Mouse (Mus musculus) cortical plate, adult 2 months (tissue): ENCODE data around the gene Rnase4. TPM values are rescaled to one million over a fixed set of nuclear protein-coding genes. Genes with fewer than 3 reads are reported as not detected.
A peak's percentile ranks its signal among the peaks of the same experiment; 100 is the strongest.

Experiments
- H3K27ac ChIP-seq: fragments of 200-500 bp; 2 replicates; pipeline ENCODE4 v1.5.1; 2012; ENCODE audit warnings: low read length, control low read depth, inconsistent platforms; ENCODE audit not compliant: insufficient read depth
- H3K4me1 ChIP-seq: fragments of 200-500 bp; 2 replicates; pipeline ENCODE4 v1.6.1; 2011; ENCODE audit warnings: low read length; ENCODE audit not compliant: control insufficient read depth, insufficient read depth
- H3K4me3 ChIP-seq: fragments of 200-500 bp; 2 replicates; pipeline ENCODE4 v1.5.1; 2011; ENCODE audit warnings: mild to moderate bottlenecking, low read length, control low read depth; ENCODE audit not compliant: insufficient read depth
- CTCF ChIP-seq: fragments of 200-500 bp; IDR thresholded peaks from 2 replicates; pipeline ENCODE4 v1.5.1; 2011; ENCODE audit warnings: mild to moderate bottlenecking, control low read depth, low read length; ENCODE audit not compliant: insufficient read depth; ENCODE audit errors: extremely low read depth
- POLR2A ChIP-seq: fragments of 200-500 bp; IDR thresholded peaks from 2 replicates; pipeline ENCODE4 v1.6.1; 2011; ENCODE audit warnings: mild to moderate bottlenecking, low read length, control low read depth; ENCODE audit not compliant: insufficient read depth; ENCODE audit errors: extremely low read depth
- polyA plus RNA-seq: library from polyadenylated mRNA; depleted of rRNA; stranded (reverse); fragments of >200 nt; gene quantifications from 2 replicates; pipeline ENCODE4 v1.2.3, GENCODE M21; 2012; rRNA removed

Rnase4 gene
- polyA plus RNA-seq: 31.6 and 34.1 TPM in 2 replicates

- TF ChIP-seq CTCF: no peak
- TF ChIP-seq POLR2A: no peak
- H3K4me3 ChIP-seq: peak within 1 kb of the TSS; percentile 51
- H3K4me1 ChIP-seq: no peaks in the 10 kb centered on the region
- peak within 1 kb of the TSS; percentile 88 for H3K27ac ChIP-seq
Measured at GRCm38 (mm10) chr14:51090921-51091900, at the start of gene Rnase4, which contains the start of gene Ang. TSS of gene Rnase4 (plus strand) at chr14:51091077. TSS of gene Ang (plus strand) at chr14:51091150.

- no peak for TF ChIP-seq POLR2A
- no peak within 1 kb of the TSS for H3K4me3 ChIP-seq
- H3K27ac ChIP-seq: no peak within 1 kb of the TSS
- H3K4me1 ChIP-seq: no peaks in the 10 kb centered on the region
Measured at GRCm38 (mm10) chr14:51041769-51042168, 49.1 kb upstream of the Rnase4 start, which contains the start of gene Rnase9. TSS of gene Rnase9 (minus strand) at chr14:51041869.

GRCm38 (mm10) chr14:51047846-51048245 is 43.0 kb upstream of the Rnase4 start:
- Histone ChIP-seq H3K4me3 (no peak overlapping the region), H3K4me1 (no peaks in the 10 kb centered on the region), H3K27ac (no peak overlapping the region)
- TF ChIP-seq CTCF: no peak
- TF ChIP-seq POLR2A: no peak

- no peak for TF ChIP-seq POLR2A
- no peak for TF ChIP-seq CTCF
- H3K4me1 ChIP-seq: no peaks in the 10 kb centered on the region
- no peak within 1 kb of the TSS for H3K4me3 ChIP-seq
- no peak within 1 kb of the TSS for H3K27ac ChIP-seq
Measured at GRCm38 (mm10) chr14:51050063-51050462, 40.8 kb upstream of the Rnase4 start, which contains the start of gene Rnase11. TSS of gene Rnase11 (minus strand) at chr14:51050163.

- TF ChIP-seq CTCF (no peak), POLR2A (no peak)
- H3K27ac ChIP-seq: no peak overlapping the region
- H3K4me3 ChIP-seq: no peak overlapping the region
- H3K4me1 ChIP-seq: no peaks in the 10 kb centered on the region
Measured at GRCm38 (mm10) chr14:51051941-51052340, 38.9 kb upstream of the Rnase4 start.

- no peaks in the 10 kb centered on the region for H3K4me1 ChIP-seq
Measured at GRCm38 (mm10) chr14:51053176-51053575, 37.7 kb upstream of the Rnase4 start.

GRCm38 (mm10) chr14:51054243-51055237 is 36.3 kb upstream of the Rnase4 start:
- H3K4me1 ChIP-seq: no peaks in the 10 kb centered on the region
- H3K4me3 ChIP-seq: no peak overlapping the region
- TF ChIP-seq CTCF: no peak
- no peak for TF ChIP-seq POLR2A
- no peak overlapping the region for H3K27ac ChIP-seq

More at GRCm38 (mm10) chr14:51053176-51053575, 37.7 kb upstream of the Rnase4 start:
- Histone ChIP-seq H3K4me3 (no peak overlapping the region), H3K27ac (no peak overlapping the region)
- no peak for TF ChIP-seq CTCF
- no peak for TF ChIP-seq POLR2A

- no peak within 1 kb of the TSS for H3K27ac ChIP-seq
- H3K4me1 ChIP-seq: peaks cover 1% of the 10 kb centered on the region; the same call in 1 of the 2 replicates
- TF ChIP-seq POLR2A: no peak
- no peak for TF ChIP-seq CTCF
- no peak within 1 kb of the TSS for H3K4me3 ChIP-seq
Measured at GRCm38 (mm10) chr14:51057401-51057831, 33.5 kb upstream of the Rnase4 start, which contains the start of gene Rnase12. TSS of gene Rnase12 (minus strand) at chr14:51057661.

- peaks cover 1% of the 10 kb centered on the region; the same call in 1 of the 2 replicates for H3K4me1 ChIP-seq
- H3K27ac ChIP-seq: no peak overlapping the region
- no peak for TF ChIP-seq POLR2A
- TF ChIP-seq CTCF: no peak
- no peak overlapping the region for H3K4me3 ChIP-seq
Measured at GRCm38 (mm10) chr14:51060761-51061160, 30.1 kb upstream of the Rnase4 start.

- Histone ChIP-seq H3K4me3 (no peak overlapping the region), H3K4me1 (no peaks in the 10 kb centered on the region), H3K27ac (no peak overlapping the region)
- no peak for TF ChIP-seq CTCF
- TF ChIP-seq POLR2A: no peak
Measured at GRCm38 (mm10) chr14:51068956-51069355, 21.9 kb upstream of the Rnase4 start.
